Mouse (Mus musculus): ENCODE data around the gene Fam185a. TPM values are rescaled to one million over a fixed set of nuclear protein-coding genes. Genes with fewer than 3 reads are reported as not detected.
A peak's percentile ranks its signal among the peaks of the same experiment; 100 is the strongest.

Fam185a gene
- 11.1 and 14.2 TPM in 2 replicates for total RNA-seq (2014; rRNA removed)
- 7.6 and 10.5 TPM in 2 replicates for polyA plus RNA-seq (2015; fragmentation: Nextera tagmentation; extraction: Ambion mirVana)

GRCm38 (mm10) chr5:21424614-21425602 is at the start of gene Fam185a, which contains the start of gene Ccdc146:
TSS of gene Fam185a (plus strand) at chr5:21424958.
TSS of gene Ccdc146 (minus strand) at chr5:21424677.
- no peak within 1 kb of the TSS for H3K27ac ChIP-seq (ENCODE audit: low read depth, low read length)
- no peaks in the 10 kb centered on the region for H3K27me3 ChIP-seq (ENCODE audit: insufficient read depth, low read length)
- no peak for TF ChIP-seq CTCF (IDR thresholded peaks at IDR 0.05; ENCODE audit: low read depth)
- H3K4me1 ChIP-seq (ENCODE audit: insufficient read depth), result 0 out of 2 replicates have a peak, but pooled peaks cover 3% of the 10 kb centered on the region
- ATAC-seq, result peak; percentile 100
- peak; percentile 96 for DNase-seq
- under 1% methylated on average over 68 of the region's 68 CpGs for WGBS
- H3K4me2 ChIP-seq (ENCODE audit: low read depth), result peak within 1 kb of the TSS; percentile 89
- H3K36me3 ChIP-seq (ENCODE audit: insufficient read depth), result no peaks in the 10 kb centered on the region
- H3K4me3 ChIP-seq (ENCODE audit: low read depth, low read length), result peak within 1 kb of the TSS; percentile 94
- no peaks in the 10 kb centered on the region for H3K9me3 ChIP-seq (ENCODE audit: low read length)
- peak within 1 kb of the TSS; percentile 59 for H3K9ac ChIP-seq

DNA sequence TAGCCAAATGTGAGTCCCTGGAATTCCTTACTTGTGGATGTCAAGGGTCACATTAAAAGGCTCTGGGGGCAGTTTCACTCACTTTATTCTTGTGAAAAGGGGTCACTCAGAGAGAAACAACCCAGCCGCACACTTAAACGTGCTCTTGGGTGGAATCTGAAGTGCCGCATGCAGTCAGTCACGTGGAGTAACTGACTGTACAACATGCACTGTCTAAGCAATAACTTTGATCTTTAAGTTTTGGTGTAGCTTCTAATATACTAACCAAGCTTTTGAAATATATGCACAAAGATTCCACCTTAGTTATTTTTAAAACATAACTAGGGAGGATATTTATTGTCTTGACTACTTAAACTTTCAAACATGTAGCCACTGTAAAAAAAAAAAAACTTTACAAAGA is 47.8 kb upstream of the Fam185a start:
- no peaks in the 10 kb centered on the region for H3K36me3 ChIP-seq (ENCODE audit: insufficient read depth)
- no peak for ATAC-seq
- no peaks in the 10 kb centered on the region for H3K9me3 ChIP-seq (ENCODE audit: low read length)

GRCm38 (mm10) chr5:21378397-21378796 is 46.4 kb upstream of the Fam185a start:
- Histone ChIP-seq H3K27ac (ENCODE audit: low read depth, low read length) (no peak overlapping the region), H3K9ac (no peak overlapping the region), H3K36me3 (ENCODE audit: insufficient read depth) (no peaks in the 10 kb centered on the region), H3K9me3 (ENCODE audit: low read length) (no peaks in the 10 kb centered on the region), H3K4me2 (ENCODE audit: low read depth) (no peak overlapping the region), H3K4me3 (ENCODE audit: low read depth, low read length) (no peak overlapping the region), H3K4me1 (ENCODE audit: insufficient read depth) (no peaks in the 10 kb centered on the region), H3K27me3 (ENCODE audit: insufficient read depth, low read length) (no peaks in the 10 kb centered on the region)
- no peak for ATAC-seq
- DNase-seq, result no peak
- no peak for TF ChIP-seq CTCF (IDR thresholded peaks at IDR 0.05; ENCODE audit: low read depth)
- WGBS, result 72% methylated on average over 2 of the region's 2 CpGs

More for the DNA sequence above, 47.8 kb upstream of the Fam185a start:
- H3K9ac ChIP-seq, result no peak overlapping the region
- no peak for DNase-seq
- H3K27ac ChIP-seq (ENCODE audit: low read depth, low read length), result no peak overlapping the region
- H3K4me3 ChIP-seq (ENCODE audit: low read depth, low read length), result no peak overlapping the region
- WGBS, result 79% methylated on average over 4 of the region's 4 CpGs
- no peak for TF ChIP-seq CTCF (IDR thresholded peaks at IDR 0.05; ENCODE audit: low read depth)
- H3K27me3 ChIP-seq (ENCODE audit: insufficient read depth, low read length), result no peaks in the 10 kb centered on the region
- H3K4me1 ChIP-seq (ENCODE audit: insufficient read depth), result no peaks in the 10 kb centered on the region; the same call in 1 of the 2 replicates
- no peak overlapping the region for H3K4me2 ChIP-seq (ENCODE audit: low read depth)

DNA sequence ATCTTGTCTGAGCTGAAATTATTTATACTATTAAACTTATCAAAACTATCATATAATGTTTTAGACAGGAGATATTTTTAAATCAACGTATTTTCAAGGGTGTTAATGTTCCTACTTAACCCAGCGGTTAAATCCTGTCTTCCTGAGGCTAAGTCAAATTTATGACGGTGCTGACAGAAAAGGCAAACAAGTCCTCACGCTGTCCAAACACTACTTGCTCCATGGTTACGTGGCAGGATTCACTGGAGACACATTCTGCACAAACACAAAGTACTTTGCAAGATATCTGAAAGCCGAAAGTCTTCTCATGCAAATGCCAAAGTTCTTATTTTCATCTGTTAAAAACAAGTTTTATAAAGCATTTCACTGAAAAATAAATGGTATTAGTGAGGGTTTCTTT is 42.8 kb upstream of the Fam185a start:
- no peaks in the 10 kb centered on the region for H3K27me3 ChIP-seq (ENCODE audit: insufficient read depth, low read length)
- H3K9me3 ChIP-seq (ENCODE audit: low read length), result no peaks in the 10 kb centered on the region
- DNase-seq, result no peak
- H3K9ac ChIP-seq, result no peak overlapping the region
- WGBS, result 61% methylated on average over 6 of the region's 6 CpGs
- H3K27ac ChIP-seq (ENCODE audit: low read depth, low read length), result no peak overlapping the region
- no peaks in the 10 kb centered on the region for H3K36me3 ChIP-seq (ENCODE audit: insufficient read depth)
- no peak for TF ChIP-seq CTCF (IDR thresholded peaks at IDR 0.05; ENCODE audit: low read depth)
- no peak for ATAC-seq
- H3K4me3 ChIP-seq (ENCODE audit: low read depth, low read length), result no peak overlapping the region
- H3K4me2 ChIP-seq (ENCODE audit: low read depth), result no peak overlapping the region
- no peaks in the 10 kb centered on the region for H3K4me1 ChIP-seq (ENCODE audit: insufficient read depth)

DNA sequence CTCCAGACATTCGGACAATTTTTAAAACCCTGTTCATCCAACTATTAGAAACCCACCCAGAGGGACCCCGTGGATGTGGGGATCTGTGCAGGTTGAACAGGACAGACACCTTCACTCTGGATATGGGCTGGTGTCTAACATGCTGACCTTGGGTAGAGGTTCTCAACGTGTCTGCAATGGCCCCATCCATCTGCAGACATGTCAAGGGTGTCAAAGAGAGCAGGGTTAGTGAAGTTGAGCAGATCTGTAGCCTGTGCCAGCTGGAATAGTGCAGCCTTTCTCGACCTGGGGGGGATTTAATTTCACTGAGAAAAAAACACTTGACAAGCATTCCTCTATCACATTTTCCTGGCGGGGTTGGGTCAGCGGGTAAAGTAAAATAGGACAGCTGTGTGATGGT is 42.1 kb upstream of the Fam185a start:
- H3K4me2 ChIP-seq (ENCODE audit: low read depth), result no peak overlapping the region
- H3K9me3 ChIP-seq (ENCODE audit: low read length), result no peaks in the 10 kb centered on the region
- no peak for TF ChIP-seq CTCF (IDR thresholded peaks at IDR 0.05; ENCODE audit: low read depth)
- no peaks in the 10 kb centered on the region for H3K4me1 ChIP-seq (ENCODE audit: insufficient read depth)
- ATAC-seq (no peak), DNase-seq (no peak)
- H3K36me3 ChIP-seq (ENCODE audit: insufficient read depth), result no peaks in the 10 kb centered on the region
- H3K27me3 ChIP-seq (ENCODE audit: insufficient read depth, low read length), result no peaks in the 10 kb centered on the region
- H3K4me3 ChIP-seq (ENCODE audit: low read depth, low read length), result no peak overlapping the region
- no peak overlapping the region for H3K27ac ChIP-seq (ENCODE audit: low read depth, low read length)
- 73% methylated on average over 6 of the region's 6 CpGs for WGBS
- H3K9ac ChIP-seq, result no peak overlapping the region

DNA sequence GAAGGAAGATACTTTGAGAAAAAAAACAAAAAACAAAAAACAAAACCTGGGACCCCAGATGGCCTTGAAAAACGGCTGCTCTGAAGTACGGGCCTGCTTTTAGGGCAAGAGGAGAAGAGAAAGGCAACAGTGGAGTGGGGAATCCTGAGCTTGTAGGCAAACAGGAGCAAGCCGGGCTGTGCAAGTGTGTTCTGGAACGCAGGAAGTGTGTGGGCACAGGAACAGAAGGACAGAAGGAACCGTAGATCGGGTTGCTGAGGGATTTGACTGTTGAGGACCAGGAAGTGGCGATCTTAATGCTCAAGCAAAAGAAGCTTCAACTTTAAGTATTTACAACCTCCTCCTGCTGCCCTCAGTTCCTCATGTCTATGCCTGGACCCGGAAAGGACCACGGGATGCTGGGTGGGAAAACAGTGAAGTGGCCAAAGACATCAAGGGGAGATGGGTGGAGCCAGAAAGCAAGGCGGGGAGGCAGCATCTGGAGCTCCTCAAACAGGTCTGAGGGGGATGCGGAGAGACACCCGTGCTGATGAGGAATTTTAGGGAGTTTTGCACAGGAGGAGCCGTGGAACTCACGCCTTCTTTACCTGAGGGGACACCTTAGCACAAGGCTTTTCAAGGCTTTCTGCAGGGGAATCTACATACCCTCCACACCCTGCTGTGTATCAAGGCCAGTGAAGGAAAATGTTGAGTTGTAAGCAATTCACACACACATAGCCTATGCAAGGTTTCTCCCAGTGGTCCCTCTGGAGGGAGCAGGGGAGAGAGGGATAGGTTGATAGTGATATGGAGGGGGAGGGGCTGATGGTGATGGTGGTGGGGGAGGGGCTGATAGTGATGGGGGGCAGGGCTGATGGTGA is 41.1 kb upstream of the Fam185a start:
- no peak overlapping the region for H3K4me3 ChIP-seq (ENCODE audit: low read depth, low read length)
- no peak overlapping the region for H3K9ac ChIP-seq
- no peak for DNase-seq
- no peaks in the 10 kb centered on the region for H3K4me1 ChIP-seq (ENCODE audit: insufficient read depth)
- ATAC-seq, result no peak
- no peaks in the 10 kb centered on the region for H3K9me3 ChIP-seq (ENCODE audit: low read length)
- no peaks in the 10 kb centered on the region for H3K36me3 ChIP-seq (ENCODE audit: insufficient read depth)
- H3K27me3 ChIP-seq (ENCODE audit: insufficient read depth, low read length), result no peaks in the 10 kb centered on the region
- no peak overlapping the region for H3K27ac ChIP-seq (ENCODE audit: low read depth, low read length)
- 45% methylated on average over 14 of the region's 14 CpGs for WGBS
- no peak for TF ChIP-seq CTCF (IDR thresholded peaks at IDR 0.05; ENCODE audit: low read depth)
- no peak overlapping the region for H3K4me2 ChIP-seq (ENCODE audit: low read depth)

Measured in forebrain, postnatal 0 days (tissue).